Mouse (Mus musculus): Measurements from ENCODE around the gene Slc12a5. TPM values are rescaled to one million over a fixed set of nuclear protein-coding genes. Genes with fewer than 3 reads are reported as not detected.

Gene Slc12a5
- total RNA-seq, 2 experiments from 2014 or later = 0.36 to 0.53 TPM

GRCm38 (mm10) chr2:164968451-164968851 lies 7.8 kb downstream of the Slc12a5 start:
- no peak overlapping the region for H3K4me3 ChIP-seq
- H3K27ac ChIP-seq = no peak overlapping the region
- no peak for TF ChIP-seq CTCF (IDR thresholded peaks at IDR 0.05)
- intact Hi-C loops (cut with DNase I) = loop anchor here (10.0 kb wide), 1 partner anchor 146 kb away; no protein-coding TSS in a partner anchor
- DNase-seq = peak; percentile 75

- intact Hi-C loops (cut with DNase I) = loop anchor here (10.0 kb wide), 1 partner anchor 145 kb away; no protein-coding TSS in a partner anchor
- TF ChIP-seq CTCF (IDR thresholded peaks at IDR 0.05) = no peak
- Histone ChIP-seq H3K27ac (no peak overlapping the region), H3K4me3 (no peak overlapping the region)
- DNase-seq = no peak
Measured at GRCm38 (mm10) chr2:164969348-164969781, 8.8 kb downstream of the Slc12a5 start.

GRCm38 (mm10) chr2:164970631-164971196 lies 10.1 kb downstream of the Slc12a5 start:
- intact Hi-C loops (cut with DNase I) = no loop called here
- TF ChIP-seq CTCF (IDR thresholded peaks at IDR 0.05) = no peak

GRCm38 (mm10) chr2:164972646-164973045 lies 12.0 kb downstream of the Slc12a5 start:
- Histone ChIP-seq H3K27ac (no peak overlapping the region), H3K4me3 (no peak overlapping the region)
- TF ChIP-seq CTCF (IDR thresholded peaks at IDR 0.05) = no peak
- intact Hi-C loops (cut with DNase I) = no loop called here
- no peak for DNase-seq

More at GRCm38 (mm10) chr2:164970631-164971196, 10.1 kb downstream of the Slc12a5 start:
- Histone ChIP-seq H3K4me3 (no peak overlapping the region), H3K27ac (no peak overlapping the region)
- DNase-seq = no peak

- intact Hi-C loops (cut with DNase I) = no loop called here
- Histone ChIP-seq H3K4me3 (no peak overlapping the region), H3K27ac (no peak overlapping the region)
- no peak for TF ChIP-seq CTCF (IDR thresholded peaks at IDR 0.05)
- no peak for DNase-seq
Measured at GRCm38 (mm10) chr2:164975611-164976010, 15.0 kb downstream of the Slc12a5 start.

- Histone ChIP-seq H3K4me3 (no peak overlapping the region), H3K27ac (no peak overlapping the region)
- DNase-seq = peak; percentile 40
- intact Hi-C loops (cut with DNase I) = no loop called here
- TF ChIP-seq CTCF (IDR thresholded peaks at IDR 0.05) = no peak
Measured at GRCm38 (mm10) chr2:164979749-164980148, 19.1 kb downstream of the Slc12a5 start.

- Histone ChIP-seq H3K27ac (no peak overlapping the region), H3K4me3 (no peak overlapping the region)
- no peak for DNase-seq
- TF ChIP-seq CTCF (IDR thresholded peaks at IDR 0.05) = no peak
- intact Hi-C loops (cut with DNase I) = no loop called here
Measured at GRCm38 (mm10) chr2:164985962-164986361, 25.4 kb downstream of the Slc12a5 start.

- H3K4me3 ChIP-seq = no peak overlapping the region
- intact Hi-C loops (cut with DNase I) = no loop called here
- no peak for DNase-seq
- no peak for TF ChIP-seq CTCF (IDR thresholded peaks at IDR 0.05)
- H3K27ac ChIP-seq = no peak overlapping the region
Measured at GRCm38 (mm10) chr2:164986371-164987027, 25.9 kb downstream of the Slc12a5 start.

- no peak for DNase-seq
- Histone ChIP-seq H3K4me3 (peak overlapping the region; percentile 45), H3K27ac (no peak overlapping the region)
- intact Hi-C loops (cut with DNase I) = no loop called here
- TF ChIP-seq CTCF (IDR thresholded peaks at IDR 0.05) = no peak
Measured at GRCm38 (mm10) chr2:164988777-164989176, 28.2 kb downstream of the Slc12a5 start.

- H3K4me3 ChIP-seq = no peak overlapping the region
- TF ChIP-seq CTCF (IDR thresholded peaks at IDR 0.05) = no peak
- intact Hi-C loops (cut with DNase I) = no loop called here
- DNase-seq = no peak
- H3K27ac ChIP-seq = no peak overlapping the region
Measured at GRCm38 (mm10) chr2:164991111-164991510, 30.5 kb downstream of the Slc12a5 start.

GRCm38 (mm10) chr2:164991808-164992207 lies 31.2 kb downstream of the Slc12a5 start:
- Histone ChIP-seq H3K4me3 (no peak overlapping the region), H3K27ac (no peak overlapping the region)
- no peak for TF ChIP-seq CTCF (IDR thresholded peaks at IDR 0.05)
- DNase-seq = no peak
- intact Hi-C loops (cut with DNase I) = no loop called here

- no peak for TF ChIP-seq CTCF (IDR thresholded peaks at IDR 0.05)
- intact Hi-C loops (cut with DNase I) = no loop called here
Measured at GRCm38 (mm10) chr2:164994156-164994555, 33.6 kb downstream of the Slc12a5 start.

GRCm38 (mm10) chr2:164994659-164995428 lies 34.2 kb downstream of the Slc12a5 start:
- intact Hi-C loops (cut with DNase I) = no loop called here
- DNase-seq = no peak
- no peak for TF ChIP-seq CTCF (IDR thresholded peaks at IDR 0.05)
- Histone ChIP-seq H3K27ac (no peak overlapping the region), H3K4me3 (no peak overlapping the region)

More at GRCm38 (mm10) chr2:164994156-164994555, 33.6 kb downstream of the Slc12a5 start:
- H3K27ac ChIP-seq = no peak overlapping the region
- no peak overlapping the region for H3K4me3 ChIP-seq
- DNase-seq = no peak

Measured in gastrocnemius, adult 2 months (tissue).